9 mouse cellular contexts compared by ENCODE assay signal in the genomic region with DNA sequence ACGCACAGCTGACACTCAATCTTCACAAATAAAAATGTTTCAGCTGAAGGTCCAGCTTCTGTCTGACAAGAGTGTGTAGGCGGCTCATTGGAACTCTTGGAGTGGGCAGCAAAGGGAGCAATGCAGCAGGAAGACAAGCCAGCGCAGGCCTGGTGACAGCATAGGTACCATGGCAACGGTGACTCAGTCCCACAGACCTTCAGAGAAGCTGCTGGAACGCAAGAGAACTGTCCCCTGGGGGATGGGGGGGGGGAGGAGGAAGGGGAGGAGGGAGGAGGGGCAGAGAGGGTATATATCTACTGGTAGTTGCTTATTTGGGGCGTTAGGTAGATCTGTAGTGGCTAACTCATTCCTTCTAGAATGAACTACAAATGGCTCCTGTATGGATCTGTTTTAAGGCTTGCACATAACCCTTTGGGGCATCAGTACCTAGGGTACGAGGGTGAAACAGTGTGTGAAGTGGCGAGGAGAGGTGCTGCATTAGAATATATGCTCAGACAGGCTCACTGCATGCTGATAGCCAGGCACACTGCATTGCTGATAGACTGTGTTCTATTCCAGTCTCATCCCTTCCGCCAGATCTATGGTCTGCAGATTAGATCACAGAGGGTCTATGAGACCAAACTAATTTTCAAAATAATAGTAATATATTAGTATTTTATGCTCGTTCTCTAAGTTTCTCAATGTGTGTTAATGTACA. TPM values are rescaled to one million over a fixed set of nuclear protein-coding genes. Genes with fewer than 3 reads are reported as not detected.
DNase-seq lines count a peak whose midpoint lies in the region; ATAC-seq and TF ChIP-seq lines count a peak whose summit lies in the region.
"Had no signal": no experiment of that assay in that cellular context is flagged by ENCODE, and none has a peak within 500 bp of the region (broad histone marks: within the 10 kb centered on the region; RNA-seq: fewer than 3 reads in every experiment).

No protein-coding gene starts in this region.

- no peak overlapping the region for H3K27ac ChIP-seq in kidney, adult 2 months (ENCODE audit: insufficient read depth, low read depth, low read length)
- 0 out of 2 replicates have a peak overlapping the region, but pooled peaks have one; percentile 1 for H3K27ac ChIP-seq in forebrain, embryonic 15.5 days (replicated peaks)
- H3K27ac ChIP-seq: limb, embryonic 12.5 days had no signal

- no peaks in the 10 kb centered on the region for H3K4me1 ChIP-seq in kidney, adult 2 months (ENCODE audit: control insufficient read depth, insufficient read depth, low read length)
- H3K4me1 ChIP-seq in forebrain, embryonic 15.5 days, result peaks cover 6% of the 10 kb centered on the region; the same call in 1 of the 2 replicates

- no peaks in the 10 kb centered on the region for H3K9me3 ChIP-seq in forebrain, embryonic 15.5 days
- H3K9me3 ChIP-seq: limb, embryonic 12.5 days had no signal

- intact Hi-C loops in left cerebral cortex, postnatal 36 days (cut with DNase I), result loop anchor here (2.0 kb wide), 1 partner anchor 50 kb away; the partner anchor contains the start of gene Hlcs

- peak; percentile 41 for DNase-seq in kidney, postnatal 14 days
- DNase-seq in kidney, adult 2 months, result no peak
- DNase-seq in adrenal gland, postnatal 14 days, result peak; percentile 92
- DNase-seq in heart, postnatal 4 days, result peak; percentile 69
- DNase-seq in left cerebral cortex, postnatal 36 days (ENCODE audit: low spot score in 2 of 2), result peak; percentile 82
- peak; percentile 72 for DNase-seq in retina, postnatal 1 day
- no peak for DNase-seq in spleen, postnatal 14 days (ENCODE audit: low spot score in 2 of 2)

- H3K27me3 ChIP-seq in kidney, adult 2 months (replicated peaks; ENCODE audit: control insufficient read depth, insufficient read depth, low read length), result no peaks in the 10 kb centered on the region
- no peaks in the 10 kb centered on the region for H3K27me3 ChIP-seq in forebrain, embryonic 15.5 days
- H3K27me3 ChIP-seq: limb, embryonic 12.5 days had no signal

- TF ChIP-seq POLR2A in kidney, adult 2 months (IDR thresholded peaks at IDR 0.05; ENCODE audit: low read depth, low read length), result no peak

- TF ChIP-seq CTCF in kidney, adult 2 months (conservative IDR thresholded peaks at IDR 0.05; ENCODE audit: insufficient read depth, insufficient read length, low read depth, low read length), result no peak

- H3K4me3 ChIP-seq in kidney, adult 2 months (ENCODE audit: insufficient read depth, low read depth, low read length), result no peak overlapping the region
- no peak overlapping the region for H3K4me3 ChIP-seq in forebrain, embryonic 15.5 days
- H3K4me3 ChIP-seq: limb, embryonic 12.5 days had no signal

- WGBS in kidney, adult 2 months, result 50% methylated on average over 10 of the region's 10 CpGs
- WGBS in forebrain, embryonic 15.5 days, result 52% methylated on average over 10 of the region's 10 CpGs

- no peak overlapping the region for H3K4me2 ChIP-seq in forebrain, embryonic 15.5 days (replicated peaks)
- H3K4me2 ChIP-seq: limb, embryonic 12.5 days had no signal

- no peak overlapping the region for H3K9ac ChIP-seq in forebrain, embryonic 15.5 days (replicated peaks)
- H3K9ac ChIP-seq: limb, embryonic 12.5 days had no signal

- ATAC-seq in forebrain, embryonic 15.5 days (replicated peaks), result 0 out of 2 replicates have a peak, but pooled peaks have one; percentile 57

- H3K36me3 ChIP-seq in kidney, adult 2 months (ENCODE audit: control insufficient read depth, insufficient read depth, low read length), result no peaks in the 10 kb centered on the region; the same call in 1 of the 2 replicates
- H3K36me3 ChIP-seq in forebrain, embryonic 15.5 days, result 0 out of 2 replicates have a peak, but pooled peaks cover 3% of the 10 kb centered on the region

RNA-seq across cellular contexts. Expression of gene Ttc3, which starts 8.1 kb away (rescaled TPM):
- 22.2 and 24.3 TPM in 2 replicates for polyA plus RNA-seq in kidney, adult 2 months (2012; rRNA removed)
- total RNA-seq in adrenal gland, postnatal 14 days (2021), result 89.9 and 90.5 TPM in 2 replicates
- polyA plus RNA-seq in forebrain, embryonic 15.5 days (2015; fragmentation: Nextera tagmentation; extraction: Ambion mirVana), result 783 and 832 TPM in 2 replicates
- total RNA-seq in heart, postnatal 4 days (2021), result 100 to 1,000 TPM; 156 to 173 TPM
- total RNA-seq in left cerebral cortex, postnatal 36 days (2021), result 100 to 1,000 TPM; 933 to 964 TPM

RNA-seq across cellular contexts. Expression of gene Pigp, which starts 9.3 kb away (rescaled TPM):
- 32.0 and 37.7 TPM in 2 replicates for polyA plus RNA-seq in kidney, adult 2 months (2012; rRNA removed)
- total RNA-seq in adrenal gland, postnatal 14 days (2021), result 56.7 and 60.1 TPM in 2 replicates
- polyA plus RNA-seq in forebrain, embryonic 15.5 days (2015; fragmentation: Nextera tagmentation; extraction: Ambion mirVana), result 113 and 121 TPM in 2 replicates
- 10 to 100 TPM; 76.7 to 77.5 TPM for total RNA-seq in heart, postnatal 4 days (2021)
- total RNA-seq in left cerebral cortex, postnatal 36 days (2021), result 10 to 100 TPM; 43.1 to 43.8 TPM

RNA-seq across cellular contexts. Expression of gene Ripply3, which starts 34.1 kb away (rescaled TPM):
- polyA plus RNA-seq in kidney, adult 2 months (2012; rRNA removed), result 4.6 and 5.3 TPM in 2 replicates
- total RNA-seq in adrenal gland, postnatal 14 days (2021), result 4.4 and 5.0 TPM in 2 replicates
- polyA plus RNA-seq in forebrain, embryonic 15.5 days (2015; fragmentation: Nextera tagmentation; extraction: Ambion mirVana), result 0.91 and 1.3 TPM in 2 replicates
- 1 to 10 TPM; 3.7 to 4.5 TPM for total RNA-seq in heart, postnatal 4 days (2021)
- under 1 TPM in 1 of 2 experiments, not detected in 1; 0.25 TPM for total RNA-seq in left cerebral cortex, postnatal 36 days (2021)

RNA-seq across cellular contexts. Expression of gene Hlcs, which starts 49.0 kb away (rescaled TPM):
- 6.9 and 8.1 TPM in 2 replicates for polyA plus RNA-seq in kidney, adult 2 months (2012; rRNA removed)
- 11.6 and 12.8 TPM in 2 replicates for total RNA-seq in adrenal gland, postnatal 14 days (2021)
- 7.7 and 8.7 TPM in 2 replicates for polyA plus RNA-seq in forebrain, embryonic 15.5 days (2015; fragmentation: Nextera tagmentation; extraction: Ambion mirVana)
- total RNA-seq in heart, postnatal 4 days (2021), result 1 to 10 TPM; 8.0 to 8.2 TPM
- 10 to 100 TPM; 15.6 to 20.0 TPM for total RNA-seq in left cerebral cortex, postnatal 36 days (2021)

Comparison
In these comparisons a context has a peak if more than half of its experiments do, and no peak if none do; other contexts are left out.
1. DNase-seq: peak in kidney, postnatal 14 days (single experiment), adrenal gland, postnatal 14 days (single experiment), heart, postnatal 4 days (single experiment), left cerebral cortex, postnatal 36 days (2 of 2) and retina, postnatal 1 day (single experiment); none in kidney, adult 2 months (single experiment) and spleen, postnatal 14 days (0 of 2).
2. RNA of gene Ttc3, which starts 8.1 kb away (total RNA-seq): 933 to 964 TPM in left cerebral cortex, postnatal 36 days; 156 to 173 TPM in heart, postnatal 4 days and 89.9 to 90.5 TPM in adrenal gland, postnatal 14 days; every median in the first group is over 4 times any median in the second.